Mouse (Mus musculus) gastrocnemius, postnatal 4 days (tissue): ENCODE measurements around the gene Lmo4. TPM values are rescaled to one million over a fixed set of nuclear protein-coding genes. Genes with fewer than 3 reads are reported as not detected.

Experiments used
- DNase-seq, 2 experiments: peaks; one replicate each; pipeline ENCODE4 v3.0.0; 2021 to 2022; ENCODE audit warnings: low spot score in 2 of 2, mixed read lengths in 2 of 2
- total RNA-seq, 2 experiments: library from RNA; stranded (reverse); gene quantifications; 2 replicates each; pipeline ENCODE4 v1.2.3; 2021

The Lmo4 gene
- total RNA-seq, 2 experiments from 2014 or later: 29.2 to 31.3 TPM

DNA sequence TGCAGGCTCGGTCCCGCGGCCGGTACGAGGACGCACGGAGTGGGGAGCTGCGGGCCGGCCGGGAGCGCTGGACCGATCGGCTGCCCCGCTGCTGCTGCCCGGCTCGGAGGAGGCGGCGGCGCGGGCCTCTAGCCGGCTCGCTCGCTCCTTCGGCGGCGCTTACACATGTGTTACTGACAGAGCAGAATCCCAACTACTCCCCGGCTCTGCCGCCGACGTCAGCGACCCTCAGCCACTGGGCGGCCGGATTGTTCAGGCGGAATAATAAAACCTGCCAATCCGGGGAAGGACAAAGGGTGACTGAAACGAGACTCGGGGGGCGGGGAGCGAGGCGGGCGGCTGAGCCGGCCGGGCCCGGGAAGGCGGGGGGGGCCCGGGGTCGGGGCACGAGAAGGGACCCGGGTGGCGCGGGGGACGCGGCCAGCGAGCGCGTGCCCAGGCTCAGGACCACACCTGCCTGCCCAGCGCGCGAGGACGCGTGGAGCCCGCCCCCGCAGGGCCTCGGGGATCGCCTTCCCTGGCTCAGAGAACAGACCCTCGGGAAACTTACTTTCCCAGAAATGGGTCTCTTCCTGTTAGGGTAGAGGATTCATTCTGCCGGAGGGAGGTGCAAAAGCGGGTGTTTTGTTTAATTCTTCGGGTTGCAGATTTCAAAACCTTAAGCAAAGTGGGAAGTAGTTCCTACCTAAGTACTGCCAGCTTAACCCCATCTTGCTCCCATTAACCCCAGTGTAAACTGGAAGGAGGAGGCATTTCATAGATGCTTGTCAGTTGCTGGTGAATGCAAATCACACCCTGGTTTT lies 532 bp upstream of the Lmo4 start:
- peak; percentile 81 to 93 for DNase-seq

DNA sequence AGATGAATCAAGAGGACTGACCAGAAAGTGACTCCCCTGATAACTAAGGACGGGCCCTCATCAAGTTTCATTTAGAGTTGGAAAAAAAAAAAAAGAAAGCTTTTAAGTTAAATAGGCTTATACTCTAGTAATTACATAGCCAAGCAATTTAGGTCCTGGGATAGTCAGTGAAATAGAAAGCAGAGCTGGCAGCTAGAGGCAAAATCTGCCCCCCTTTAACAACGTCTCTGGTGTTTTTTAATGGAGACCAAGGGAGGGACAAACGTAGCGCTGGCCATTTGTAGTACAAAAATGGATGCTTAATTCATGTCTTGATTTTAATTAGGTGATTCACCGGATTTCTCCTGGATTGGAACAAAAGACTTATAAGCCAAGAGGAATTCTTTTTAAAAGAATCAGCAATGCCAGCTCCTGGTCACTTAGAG lies 1.0 kb downstream of the Lmo4 start:
- DNase-seq: no peak

DNA sequence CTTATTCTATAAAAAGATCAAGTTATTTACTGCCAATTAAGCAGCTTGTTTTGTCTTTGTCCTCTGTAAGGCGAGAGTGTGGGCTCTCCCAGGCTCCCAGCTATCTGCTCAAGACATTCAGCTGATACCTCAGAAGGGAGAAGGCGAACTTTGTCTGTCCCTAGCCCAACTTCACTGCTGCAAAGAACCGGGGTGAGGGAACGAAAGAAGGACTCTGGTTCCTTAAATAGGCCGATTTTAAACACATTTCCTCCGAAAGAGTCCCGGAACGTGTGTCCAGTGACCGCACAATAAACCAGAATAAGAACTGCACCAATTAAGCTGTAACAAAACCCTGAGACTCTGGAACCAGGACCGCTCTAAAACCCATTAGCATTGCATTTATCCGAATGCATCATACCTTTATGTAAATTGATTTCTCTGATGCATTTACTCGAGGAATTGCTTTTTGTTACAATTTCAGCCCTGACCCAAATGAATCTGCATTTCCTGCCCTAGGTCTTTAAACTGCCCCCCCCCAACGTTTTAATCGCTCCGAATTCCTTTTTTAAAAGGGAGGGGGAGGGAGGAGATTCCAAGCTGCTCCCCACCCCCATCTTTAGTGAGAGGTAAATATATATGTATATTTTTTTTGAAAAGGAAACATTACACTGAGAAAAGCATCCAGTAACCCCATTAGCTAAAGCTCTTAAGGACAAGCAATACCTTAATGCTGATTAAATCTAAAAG lies 1.6 kb downstream of the Lmo4 start:
- no peak for DNase-seq

DNA sequence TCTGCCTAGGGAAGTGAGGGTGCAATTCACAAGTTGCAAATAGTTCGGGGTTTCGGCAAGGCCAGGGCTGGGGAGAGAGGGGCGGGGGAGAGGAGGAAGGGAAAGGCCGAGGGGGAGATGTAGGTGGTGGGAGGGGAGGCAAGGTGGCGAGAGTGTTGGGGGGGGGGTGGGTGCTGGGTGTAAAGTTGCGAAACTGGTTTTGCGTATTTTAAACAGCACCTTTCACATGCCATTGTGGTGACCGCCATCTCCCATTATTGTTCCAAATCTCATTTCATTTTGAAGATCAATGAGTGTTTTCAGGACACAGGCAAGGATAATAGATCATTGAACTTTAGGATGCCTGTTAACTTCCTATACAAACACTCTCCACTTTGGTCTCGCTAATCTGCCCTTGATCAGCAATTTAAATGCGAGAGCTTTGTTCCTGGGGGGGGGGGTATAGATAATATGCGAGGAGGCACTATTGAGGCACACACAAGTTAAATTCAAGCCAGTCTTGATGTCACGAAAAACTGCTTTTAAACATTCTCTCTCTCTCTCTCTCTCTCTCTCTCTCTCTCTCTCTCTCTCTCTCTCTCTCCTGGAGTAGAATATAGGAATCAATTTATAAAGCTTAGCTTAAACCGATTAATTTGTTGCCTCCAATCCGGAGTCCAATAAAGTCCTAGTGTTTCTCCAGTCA lies 2.3 kb downstream of the Lmo4 start:
- DNase-seq: no peak

DNA sequence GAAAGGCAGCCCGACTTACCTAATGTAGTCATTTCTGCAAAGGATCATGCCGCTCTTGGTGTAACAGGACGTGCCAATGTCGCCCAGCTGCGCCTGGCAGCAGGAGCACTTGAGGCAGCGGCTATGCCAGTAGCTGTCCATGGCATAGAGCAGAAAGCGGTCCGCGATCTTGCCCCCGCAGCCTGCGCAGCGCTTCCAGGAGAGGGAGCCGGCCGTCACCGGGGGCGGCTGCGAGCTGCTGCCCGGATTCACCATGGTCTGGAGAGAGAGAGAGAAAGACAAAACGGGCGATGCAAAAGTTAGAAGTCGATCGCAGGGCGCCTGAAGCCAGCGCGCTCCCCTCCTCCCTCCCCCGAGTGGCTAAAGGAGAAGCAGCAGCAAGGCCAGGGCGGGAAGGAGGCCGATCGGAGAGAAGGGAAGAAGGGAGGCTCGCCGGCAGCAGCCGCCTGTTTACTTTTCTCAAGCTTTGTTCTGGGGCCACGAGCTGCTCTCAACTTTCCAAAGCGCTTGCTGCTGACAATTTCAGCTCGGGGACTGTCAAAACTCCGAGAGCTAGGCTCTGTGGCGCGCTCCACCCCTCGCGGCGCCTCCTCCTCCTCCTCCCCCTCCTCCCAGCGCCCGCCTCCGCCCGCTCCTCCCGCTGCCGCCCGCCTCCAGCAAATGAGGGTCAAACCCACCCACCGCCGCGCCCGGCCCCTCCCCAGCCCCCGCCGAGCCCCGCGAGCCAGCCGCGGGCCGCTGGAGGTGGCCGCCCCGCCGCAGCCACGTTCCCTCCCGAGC lies 3.0 kb downstream of the Lmo4 start:
- DNase-seq: peak; percentile 76 to 87

DNA sequence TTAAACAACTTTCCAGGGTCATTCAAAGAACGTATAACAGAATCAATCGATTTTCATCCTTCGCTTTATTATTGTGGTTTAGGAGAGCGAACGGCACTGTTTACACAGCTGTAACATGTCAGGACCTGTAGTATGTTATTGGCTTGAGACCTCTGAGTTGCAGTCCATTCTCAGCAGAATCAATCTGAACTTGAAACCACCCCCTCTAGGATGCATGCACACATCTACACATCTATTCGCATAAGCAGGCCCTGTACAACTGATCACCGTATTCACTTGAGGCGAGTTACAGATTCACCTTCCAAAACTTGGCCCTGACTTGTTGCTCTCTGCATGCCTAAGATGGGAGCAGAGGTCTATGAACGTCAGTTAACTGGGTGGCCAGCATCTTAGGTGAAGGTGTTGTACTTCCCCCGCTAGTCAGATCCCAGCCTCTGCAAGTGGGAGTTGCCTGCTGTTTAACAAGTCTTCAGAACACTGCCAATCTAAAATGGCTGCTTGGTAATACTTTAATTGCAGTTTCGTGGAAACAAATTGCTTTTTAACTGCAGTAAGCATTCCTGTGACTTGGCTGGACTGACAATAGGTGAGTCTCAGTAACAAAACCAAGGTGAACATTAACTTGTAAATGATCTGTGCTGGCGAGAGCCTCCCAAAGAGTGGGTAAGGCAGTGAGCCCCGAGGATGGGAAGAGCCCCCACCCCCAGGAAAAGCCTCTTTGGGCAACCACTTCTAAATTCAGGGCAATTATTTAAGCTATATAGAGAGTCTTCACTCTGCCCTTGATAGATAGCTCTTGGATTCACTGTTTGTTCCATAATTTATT lies 19.5 kb downstream of the Lmo4 start:
- DNase-seq: no peak

DNA sequence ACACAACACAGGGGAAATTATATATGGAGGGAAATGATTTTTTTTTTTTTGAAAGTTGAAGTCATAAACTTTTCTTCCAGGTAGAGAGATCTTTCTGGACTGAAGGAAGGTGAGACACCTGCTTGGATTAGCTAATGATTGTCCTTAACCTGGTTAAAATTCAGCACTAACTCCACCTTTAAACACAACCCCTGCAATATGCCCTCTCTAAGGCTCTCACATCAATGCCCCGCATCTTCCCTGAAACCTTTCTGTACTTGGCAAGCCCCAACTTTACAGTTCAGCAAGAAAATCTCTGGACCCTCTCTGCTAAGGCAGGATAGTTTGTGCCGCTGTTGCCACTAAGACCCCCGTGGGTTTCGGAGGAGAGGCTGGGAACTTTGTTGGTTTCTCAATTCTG lies 20.1 kb downstream of the Lmo4 start:
- no peak for DNase-seq

DNA sequence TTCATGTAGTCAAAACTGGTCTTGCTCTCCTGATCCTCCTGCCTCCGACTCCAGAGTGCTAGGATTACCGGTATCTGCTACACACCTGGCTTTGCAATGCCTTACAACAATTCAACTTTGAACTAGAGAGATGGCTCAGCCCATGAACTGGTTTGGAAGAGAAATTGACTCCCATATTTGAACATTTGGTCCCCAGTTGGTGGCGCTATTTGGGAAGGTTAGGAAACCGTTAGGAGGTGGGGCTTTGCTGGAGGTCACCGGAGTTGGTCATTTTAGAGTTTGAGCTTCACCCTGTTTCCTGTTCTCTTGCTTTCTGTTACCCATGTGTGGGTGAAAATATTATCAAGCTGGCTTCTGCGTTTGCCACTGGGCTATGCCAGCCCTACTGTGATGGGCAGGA lies 22.8 kb downstream of the Lmo4 start:
- DNase-seq: no peak

DNA sequence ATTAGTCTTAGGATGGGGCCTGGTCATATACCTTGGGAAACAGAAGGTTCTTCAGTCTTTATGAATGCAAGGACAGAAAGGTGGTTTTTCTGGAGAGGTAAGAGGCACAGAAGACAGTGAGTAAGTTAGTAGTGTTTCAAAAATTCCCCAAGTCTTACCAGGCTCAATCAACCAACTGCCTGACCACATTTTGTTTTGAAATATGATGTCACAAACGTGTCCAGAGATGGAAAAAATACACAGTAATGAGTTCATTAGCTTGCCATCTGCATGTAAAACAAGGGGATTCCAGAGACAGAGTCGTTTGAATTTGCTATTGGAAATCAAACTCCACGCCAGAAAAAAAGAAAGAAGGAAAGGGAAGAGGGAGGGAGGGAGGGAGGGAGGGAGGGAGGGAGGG lies 26.1 kb downstream of the Lmo4 start:
- DNase-seq: no peak

DNA sequence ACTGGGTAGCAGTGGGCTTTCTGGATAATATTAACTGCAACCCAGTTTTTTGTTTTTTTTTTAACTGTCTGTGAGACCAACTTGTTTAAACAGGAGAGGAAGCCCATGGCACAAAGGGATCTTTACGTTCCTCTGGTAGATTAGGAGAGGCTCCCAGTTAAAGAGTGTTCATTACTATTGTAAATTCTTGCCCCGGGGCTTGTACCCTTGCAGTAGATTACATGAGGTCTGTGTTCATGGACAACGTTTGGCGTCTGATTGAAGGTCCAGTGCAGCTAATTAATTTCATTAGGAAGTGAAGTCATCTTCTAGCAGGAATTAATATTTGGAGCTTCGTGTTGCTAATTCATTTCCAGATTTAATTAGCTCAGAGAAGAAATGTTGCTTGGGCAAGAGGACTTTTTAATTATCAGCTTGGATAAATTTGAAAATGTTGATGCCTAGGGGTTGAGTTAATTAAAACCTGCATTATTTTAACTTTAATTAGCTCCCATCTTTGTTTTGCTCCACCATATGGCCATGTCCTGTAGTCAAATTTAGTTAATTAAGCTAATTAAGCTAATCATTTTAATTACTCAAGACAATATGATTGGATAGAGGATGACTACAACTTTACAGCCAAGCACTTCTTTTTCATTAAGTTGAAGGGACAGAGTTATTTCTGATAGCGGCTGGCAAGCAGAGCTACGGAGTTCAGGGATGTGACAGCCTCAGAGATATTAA lies 31.0 kb downstream of the Lmo4 start:
- DNase-seq: no peak

DNA sequence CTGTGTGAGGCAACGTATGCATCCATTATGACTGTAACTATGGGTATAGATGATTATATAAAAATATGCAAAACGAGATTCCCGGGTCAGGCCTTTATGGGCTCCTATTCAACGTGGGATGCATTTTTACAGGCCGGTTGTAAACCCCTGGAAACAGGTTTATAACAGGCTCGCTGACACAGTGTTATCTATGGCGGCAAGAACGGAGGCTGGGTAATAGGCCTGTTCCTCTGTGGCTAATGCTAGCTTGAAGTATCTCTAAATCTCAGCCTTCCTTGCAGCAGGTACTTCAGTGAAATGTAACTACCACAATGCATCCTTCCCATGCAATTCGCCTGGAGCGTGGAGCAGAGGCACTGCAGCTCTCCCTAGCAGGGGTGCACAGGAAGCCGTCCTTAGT lies 31.9 kb downstream of the Lmo4 start:
- no peak for DNase-seq

DNA sequence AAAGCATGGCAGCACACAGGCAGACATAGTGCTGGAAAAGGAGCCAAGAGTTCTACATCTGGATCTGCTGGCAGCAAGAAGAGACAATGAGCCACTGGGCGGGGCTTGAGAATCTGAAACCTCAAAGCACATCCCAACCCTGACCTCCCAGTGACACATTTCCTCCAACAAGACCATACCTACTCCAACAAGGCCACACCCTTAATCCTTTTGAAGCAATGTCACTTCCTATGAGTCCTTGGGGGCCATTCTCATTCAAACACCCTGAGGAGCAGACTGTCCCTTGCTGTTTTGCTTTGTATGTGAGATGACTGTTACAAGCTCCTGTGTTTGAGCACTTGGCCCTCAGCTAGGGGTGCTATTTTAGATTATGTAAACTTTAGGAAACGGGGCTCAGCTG lies 33.3 kb downstream of the Lmo4 start:
- DNase-seq: no peak

DNA sequence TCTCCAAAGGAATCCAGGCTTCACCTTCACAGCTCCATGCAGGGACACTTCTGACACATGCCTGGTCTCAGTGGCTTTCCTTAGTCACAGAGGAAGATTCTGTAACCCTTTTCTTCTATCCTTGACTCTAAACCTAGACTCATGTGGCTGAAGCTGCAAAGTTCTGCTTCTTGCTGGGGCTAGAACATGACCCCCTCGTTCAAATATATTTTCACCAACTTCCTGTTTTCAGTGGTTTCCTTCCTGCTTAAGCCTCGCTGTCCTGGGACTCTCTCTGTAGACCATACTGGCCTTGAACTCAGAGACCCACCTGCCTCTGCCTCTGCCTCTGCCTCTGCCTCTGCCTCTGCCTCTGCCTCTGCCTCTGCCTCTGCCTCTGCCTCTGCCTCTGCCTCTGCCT lies 34.5 kb downstream of the Lmo4 start:
- DNase-seq: no peak

DNA sequence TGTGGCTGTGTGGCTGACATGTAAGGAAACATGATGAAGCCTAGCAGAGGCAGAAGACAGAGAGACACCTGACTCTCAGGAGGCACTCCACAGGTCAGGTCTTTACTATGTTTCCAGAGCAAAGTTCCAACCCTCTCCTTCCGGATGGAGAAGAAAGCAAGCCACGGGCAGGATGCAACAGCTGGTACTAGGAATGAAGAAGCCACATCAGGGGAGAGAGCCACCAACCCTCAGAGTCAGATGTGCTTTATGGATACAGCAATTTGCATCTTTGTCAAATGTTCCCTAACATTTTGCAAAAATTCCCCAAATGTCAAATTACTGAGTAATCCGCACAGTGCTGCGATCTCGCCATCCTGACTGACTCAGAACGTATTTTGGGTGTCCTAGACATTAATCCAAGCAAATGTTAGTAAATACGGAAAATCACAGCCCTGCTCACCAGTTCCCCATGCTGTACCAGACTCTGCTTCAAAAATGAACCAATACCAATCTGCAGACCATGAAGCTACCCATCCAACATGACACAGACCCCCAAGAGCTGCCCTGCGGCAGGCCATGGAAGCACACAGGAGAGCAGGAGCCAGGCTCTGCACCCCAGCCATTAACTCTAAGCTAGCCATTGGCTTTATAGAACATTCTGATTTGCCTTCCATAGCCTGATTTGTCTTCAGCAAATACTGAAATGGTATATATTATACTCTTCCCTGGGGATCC lies 38.4 kb downstream of the Lmo4 start:
- no peak for DNase-seq

DNA sequence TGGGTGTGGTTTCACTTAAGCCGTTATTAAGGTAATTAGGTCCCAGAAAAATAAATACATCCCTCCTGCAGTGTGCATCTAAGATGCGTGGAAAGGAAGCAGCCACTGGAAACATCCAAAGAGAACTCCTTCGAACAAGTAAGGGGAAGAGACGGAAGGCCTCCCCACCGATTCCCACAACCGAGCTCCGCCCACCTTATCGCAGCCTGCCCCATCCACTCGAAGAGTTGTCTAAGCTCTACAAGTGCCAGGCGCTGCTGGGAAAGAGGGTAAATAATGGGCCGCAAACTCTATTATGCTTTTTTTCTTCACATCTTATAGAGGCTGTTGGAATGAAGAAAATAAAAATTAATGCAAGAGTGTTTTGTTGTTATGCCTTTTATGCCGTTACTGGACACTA lies 39.6 kb downstream of the Lmo4 start:
- no peak for DNase-seq

DNA sequence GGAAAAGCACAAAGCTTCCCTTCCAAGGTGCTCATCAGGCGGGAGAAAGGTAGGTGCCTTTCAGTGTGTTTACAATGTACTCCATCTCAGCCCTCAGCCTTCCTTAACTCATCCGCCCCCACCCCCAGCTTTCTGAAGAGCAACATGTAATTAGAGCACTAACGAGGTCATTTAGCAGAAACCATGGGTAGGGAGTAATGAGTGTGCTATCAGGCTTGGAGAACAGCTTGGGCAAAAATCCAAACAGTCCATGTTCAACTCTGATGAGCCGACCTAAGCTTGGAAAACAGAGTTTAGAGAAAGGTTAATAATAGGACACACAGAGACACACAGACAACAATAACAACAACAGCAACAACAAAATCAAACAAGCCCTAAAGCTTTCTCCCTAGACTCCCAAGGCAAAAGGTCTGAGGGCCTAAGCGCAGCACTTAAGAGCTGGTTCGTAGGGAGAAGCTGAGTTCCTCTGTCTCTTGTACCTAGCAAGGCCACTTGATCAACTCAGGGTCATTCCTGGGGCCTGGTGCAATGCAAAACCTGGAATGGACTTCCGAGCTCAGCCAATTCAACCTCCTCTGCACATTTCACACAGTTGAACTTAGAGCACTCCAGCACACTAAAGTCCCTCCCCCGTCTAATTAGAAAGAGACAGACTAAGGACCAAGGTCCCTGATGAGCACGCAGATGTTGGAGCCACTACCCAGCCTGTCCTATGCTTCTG lies 40.2 kb downstream of the Lmo4 start:
- DNase-seq: no peak

DNA sequence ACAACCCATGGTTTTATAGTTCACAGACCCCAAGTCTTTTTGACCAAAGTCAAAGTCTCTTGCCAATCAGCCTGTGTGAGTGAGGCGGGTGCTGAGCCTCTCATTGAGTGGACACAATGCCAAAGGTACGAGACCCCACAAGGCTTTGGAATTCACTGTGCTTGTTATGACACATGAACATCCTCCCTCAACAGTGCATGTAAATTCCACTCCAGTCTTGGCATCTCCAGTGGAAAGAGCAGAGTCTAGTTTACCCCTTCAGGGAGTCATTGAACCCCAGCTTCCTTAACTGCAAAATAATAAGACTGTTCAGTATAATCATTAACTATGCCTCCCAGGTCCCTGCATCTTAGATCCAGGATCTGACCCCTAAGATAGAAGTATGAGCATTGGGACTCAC lies 41.3 kb downstream of the Lmo4 start:
- DNase-seq: no peak

DNA sequence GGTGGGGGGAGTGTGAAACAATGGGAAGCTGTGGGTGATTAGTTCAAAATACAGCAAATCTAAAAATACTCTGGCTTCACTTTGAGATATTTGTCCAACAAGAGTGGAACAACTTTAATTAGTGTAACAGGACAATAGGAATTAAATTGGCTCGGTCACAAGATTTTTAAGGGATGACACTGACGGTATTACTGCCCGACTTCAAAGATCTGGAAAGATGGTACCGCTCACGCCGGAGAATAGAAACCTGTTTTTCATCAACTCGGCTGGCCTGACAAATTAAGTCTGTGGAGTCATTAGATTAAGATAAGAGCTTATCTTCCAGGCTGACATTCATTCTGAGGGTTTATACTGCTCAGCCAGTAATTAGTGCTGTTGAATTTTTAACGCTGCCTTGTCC lies 42.9 kb downstream of the Lmo4 start:
- DNase-seq: no peak

DNA sequence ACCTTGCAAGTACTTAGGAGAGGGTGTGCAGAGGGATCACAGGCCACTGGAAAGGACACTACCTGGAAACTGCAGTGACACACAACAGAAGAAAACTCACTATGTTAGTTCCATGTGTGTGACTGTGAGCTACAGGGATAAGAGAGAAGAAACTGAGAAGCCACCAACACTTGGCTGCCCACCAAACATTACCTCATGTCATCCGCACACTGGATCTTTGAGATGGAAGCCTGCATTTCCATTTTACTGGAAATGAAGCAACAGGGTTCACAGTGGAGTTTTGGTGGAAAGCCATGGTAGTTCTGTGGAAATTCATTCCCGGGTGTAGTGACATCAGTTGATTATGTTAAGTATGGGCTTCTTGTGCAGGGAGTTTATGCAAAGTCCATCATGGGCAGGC lies 43.8 kb downstream of the Lmo4 start:
- peak in 1 of 2 experiments; percentile 18 for DNase-seq
